Mouse (Mus musculus) left cerebral cortex, postnatal 25 days (tissue): ENCODE measurements around the gene Mcm3. TPM values are rescaled to one million over a fixed set of nuclear protein-coding genes. Genes with fewer than 3 reads are reported as not detected.

Source experiments
- DNase-seq, 2 experiments: peaks; one replicate each; pipeline ENCODE4 v3.0.0; 2022; ENCODE audit warnings: low spot score in 2 of 2, mixed read lengths in 1 of 2
- intact Hi-C: fragments of 180-260 bp; cut with DNase I; formaldehyde crosslinking; loops from one replicate; pipeline ENCODE4 v1.15.1; 2025
- total RNA-seq, 2 experiments: library from RNA; stranded (reverse); gene quantifications; 2 replicates each; pipeline ENCODE4 v1.2.3; 2021

Mcm3 gene
- 1 to 10 TPM; 2.2 to 3.1 TPM for total RNA-seq

- intact Hi-C loops, result loop anchor here (5.0 kb wide), 1 partner anchor 72 kb away; the partner anchor contains the start of gene Paqr8
- peak; percentile 88 to 98 for DNase-seq
These were observed at the start of gene Mcm3 for GRCm38 (mm10) chr1:20819771-20820605. Gene Mcm3 (minus strand): TSS chr1:20820312.

- no peak for DNase-seq
- intact Hi-C loops, result no loop called here
These were observed 47.9 kb upstream of the Mcm3 start for GRCm38 (mm10) chr1:20868036-20868435.

GRCm38 (mm10) chr1:20867241-20867902 lies 47.3 kb upstream of the Mcm3 start:
- intact Hi-C loops, result no loop called here
- DNase-seq, result no peak

- no peak for DNase-seq
These were observed 43.5 kb upstream of the Mcm3 start for GRCm38 (mm10) chr1:20863452-20864172.

GRCm38 (mm10) chr1:20861865-20862264 lies 41.8 kb upstream of the Mcm3 start:
- DNase-seq, result no peak
- intact Hi-C loops, result no loop called here

More at GRCm38 (mm10) chr1:20863452-20864172, 43.5 kb upstream of the Mcm3 start:
- intact Hi-C loops, result no loop called here

DNA sequence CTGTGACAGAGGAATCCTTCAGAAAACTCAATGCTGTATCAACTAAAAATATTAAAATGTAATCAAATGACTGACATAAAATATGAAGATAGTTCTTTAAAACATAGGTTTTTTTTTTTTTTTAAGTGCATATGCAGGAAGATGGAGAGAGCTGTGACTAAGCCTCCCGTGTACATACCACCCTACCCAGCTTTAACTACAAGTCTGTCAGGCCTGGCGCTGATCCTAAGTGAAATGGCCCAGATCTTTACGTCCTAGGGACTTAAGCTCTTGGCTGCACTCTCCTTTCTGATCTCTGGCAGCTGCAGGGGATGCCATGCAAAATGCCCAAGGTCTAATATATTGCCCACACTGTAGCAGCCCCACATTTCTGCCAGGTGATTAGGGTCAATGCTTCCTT lies 40.7 kb upstream of the Mcm3 start:
- DNase-seq, result no peak
- intact Hi-C loops, result no loop called here

- DNase-seq, result no peak
- intact Hi-C loops, result no loop called here
These were observed 37.1 kb upstream of the Mcm3 start for GRCm38 (mm10) chr1:20856924-20857902.

DNA sequence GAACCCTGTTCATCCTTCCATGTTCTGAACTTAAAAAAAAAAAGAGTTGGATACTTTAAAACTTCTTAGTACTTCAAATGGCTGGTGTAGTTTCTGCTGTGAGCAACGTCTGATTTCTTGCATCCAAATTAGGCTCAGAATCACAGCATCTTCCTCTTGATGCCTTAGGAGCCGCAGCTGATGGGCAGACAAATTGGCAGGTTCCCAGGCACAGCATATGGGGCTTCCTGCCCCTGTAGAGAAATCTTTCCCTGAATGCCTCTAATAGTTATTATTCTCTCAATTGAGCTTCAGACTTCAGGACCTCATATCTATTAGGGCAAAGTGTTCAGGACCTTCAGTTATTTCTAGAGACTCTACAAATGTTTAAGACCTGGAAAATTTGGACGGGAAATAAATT lies 19.8 kb upstream of the Mcm3 start:
- intact Hi-C loops, result no loop called here
- peak in 1 of 2 experiments; percentile 9 for DNase-seq

GRCm38 (mm10) chr1:20836551-20837125 lies 16.5 kb upstream of the Mcm3 start:
- no peak for DNase-seq
- intact Hi-C loops, result no loop called here

- intact Hi-C loops, result no loop called here
- no peak for DNase-seq
These were observed 13.0 kb upstream of the Mcm3 start for GRCm38 (mm10) chr1:20833141-20833511.

DNA sequence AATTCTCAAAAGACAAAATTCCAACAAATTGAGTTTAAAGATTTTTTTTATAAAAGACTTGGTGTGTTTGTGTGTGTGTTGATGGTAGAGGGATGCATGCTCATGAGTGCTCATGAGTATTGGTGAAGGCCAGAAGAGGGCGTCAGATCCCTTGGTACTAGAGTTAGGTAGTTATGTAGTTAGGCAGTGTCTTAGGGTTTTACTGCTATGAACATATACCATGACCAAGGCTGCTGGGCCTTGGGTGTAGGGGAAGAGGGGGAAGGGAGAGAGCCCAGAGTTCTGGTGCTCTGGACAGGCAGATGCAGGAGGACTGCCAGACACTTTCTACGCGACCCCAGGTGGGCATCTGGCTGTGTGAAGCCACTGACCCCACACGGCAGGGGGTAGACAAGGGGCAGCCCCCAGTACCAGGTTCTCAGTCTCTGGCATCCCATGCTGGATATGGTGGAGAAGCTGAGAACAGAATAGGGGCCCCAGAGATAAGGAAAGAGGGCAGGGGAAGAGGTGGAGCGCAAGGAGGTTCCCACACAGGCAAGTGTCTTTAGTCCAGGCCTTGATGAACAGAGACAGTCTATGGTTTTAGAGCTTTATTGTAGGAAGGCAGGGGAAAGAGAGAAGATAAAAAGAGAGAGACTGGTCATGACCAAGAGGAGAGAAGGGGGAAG lies 12.5 kb upstream of the Mcm3 start:
- DNase-seq, result no peak
- intact Hi-C loops, result no loop called here

GRCm38 (mm10) chr1:20830546-20830945 lies 10.4 kb upstream of the Mcm3 start:
- intact Hi-C loops, result no loop called here
- DNase-seq, result no peak

GRCm38 (mm10) chr1:20828061-20828460 lies 7.9 kb upstream of the Mcm3 start:
- no peak for DNase-seq
- intact Hi-C loops, result no loop called here

- intact Hi-C loops, result no loop called here
- DNase-seq, result no peak
These were observed 4.9 kb upstream of the Mcm3 start for GRCm38 (mm10) chr1:20825036-20825435.

GRCm38 (mm10) chr1:20823906-20824305 lies 3.8 kb upstream of the Mcm3 start:
- intact Hi-C loops, result loop anchor here (5.0 kb wide), 1 partner anchor 68 kb away; the partner anchor contains the start of gene Paqr8

GRCm38 (mm10) chr1:20823471-20823870 lies 3.4 kb upstream of the Mcm3 start:
- intact Hi-C loops, result loop anchor here (5.0 kb wide), 1 partner anchor 69 kb away; the partner anchor contains the start of gene Paqr8
- no peak for DNase-seq

More at GRCm38 (mm10) chr1:20823906-20824305, 3.8 kb upstream of the Mcm3 start:
- no peak for DNase-seq

GRCm38 (mm10) chr1:20820959-20821358 lies 847 bp upstream of the Mcm3 start:
- intact Hi-C loops, result loop anchor here (5.0 kb wide), 1 partner anchor 71 kb away; the partner anchor contains the start of gene Paqr8
- DNase-seq, result no peak

DNA sequence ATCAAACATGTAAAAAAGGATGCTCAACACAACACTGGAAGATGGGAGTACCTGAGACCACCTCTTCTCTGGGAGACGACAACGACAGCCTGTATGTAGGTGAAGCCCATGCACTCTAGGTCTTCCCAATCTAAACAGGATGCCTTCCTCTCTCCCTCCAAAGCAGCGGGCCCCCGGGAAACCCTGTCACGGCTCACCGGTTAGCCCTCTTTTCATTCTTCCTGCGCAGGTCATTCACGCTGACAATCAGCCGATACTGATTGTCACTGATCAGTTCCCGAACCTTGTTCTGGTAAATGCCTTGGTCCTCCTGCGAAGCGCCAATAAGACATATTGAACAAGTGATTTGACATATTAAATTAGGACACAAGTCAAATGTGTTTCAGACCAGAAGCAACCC lies 2.5 kb downstream of the Mcm3 start:
- no peak for DNase-seq
- intact Hi-C loops, result no loop called here
